10 mouse cellular contexts compared by ENCODE assay signal in genomic region chr7:114071851-114072616, GRCm38 (mm10). TPM values are rescaled to one million over a fixed set of nuclear protein-coding genes. Genes with fewer than 3 reads are reported as not detected.
A peak's percentile ranks its signal among the peaks of the same experiment; 100 is the strongest.
DNase-seq lines count a peak whose midpoint lies in the region; ATAC-seq and TF ChIP-seq lines count a peak whose summit lies in the region.
"Had no signal": no experiment of that assay in that cellular context is flagged by ENCODE, and none has a peak within 500 bp of the region (broad histone marks: within the 10 kb centered on the region; RNA-seq: fewer than 3 reads in every experiment).

No protein-coding gene starts in this region.

- peak; percentile 94 for DNase-seq in heart, adult 11 months
- DNase-seq in heart, postnatal 36 days = no peak
- peak; percentile 57 for DNase-seq in right cerebral cortex, adult 18-20 months
- no peak for DNase-seq in right cerebral cortex, postnatal 10 days (ENCODE audit: low spot score in 2 of 2)
- no peak for DNase-seq in urinary bladder, postnatal 25 days (ENCODE audit: low spot score)
- DNase-seq in cerebellum, postnatal 25 days = no peak
- no peak for DNase-seq in ovary, postnatal 14 days (ENCODE audit: low spot score)
- DNase-seq: gastrocnemius, postnatal 14 days had no signal

- ATAC-seq in intestine, postnatal 0 days = no peak

- no peak overlapping the region for H3K4me2 ChIP-seq in intestine, postnatal 0 days (replicated peaks; ENCODE audit: low read depth)

- H3K27ac ChIP-seq in intestine, postnatal 0 days (ENCODE audit: low read depth, low read length) = peak overlapping the region; percentile 46; the same call in 1 of the 2 replicates

- peaks cover 8% of the 10 kb centered on the region; the same call in 1 of the 2 replicates for H3K4me1 ChIP-seq in intestine, postnatal 0 days (replicated peaks; ENCODE audit: control insufficient read depth, insufficient read depth, low read length)

- WGBS in intestine, postnatal 0 days = 27% methylated on average over 13 of the region's 13 CpGs

- H3K9ac ChIP-seq in intestine, postnatal 0 days (ENCODE audit: low read depth, low read length) = no peak overlapping the region

- no peak for TF ChIP-seq CTCF in intestine, postnatal 0 days (IDR thresholded peaks at IDR 0.05; ENCODE audit: low read depth)

- intact Hi-C loops in heart, postnatal 36 days (cut with DNase I) = no loop called here

- no peak overlapping the region for H3K4me3 ChIP-seq in intestine, postnatal 0 days (ENCODE audit: low read depth, low read length)

- no peaks in the 10 kb centered on the region for H3K9me3 ChIP-seq in intestine, postnatal 0 days (ENCODE audit: control insufficient read depth)

- no peaks in the 10 kb centered on the region for H3K36me3 ChIP-seq in intestine, postnatal 0 days (ENCODE audit: control insufficient read depth, insufficient read depth)

- H3K27me3 ChIP-seq in intestine, postnatal 0 days (replicated peaks; ENCODE audit: control insufficient read depth, insufficient read depth, low read length) = no peaks in the 10 kb centered on the region

RNA-seq across cellular contexts. Expression of gene Rras2, which starts 45.5 kb away (rescaled TPM):
- total RNA-seq in heart, postnatal 36 days (2021) = 10 to 100 TPM; 48.5 to 51.6 TPM
- polyA plus RNA-seq in intestine, postnatal 0 days (2015; fragmentation: Nextera tagmentation; extraction: Ambion mirVana) = 24.3 and 24.5 TPM in 2 replicates
- total RNA-seq: MEL had no signal

Comparison
In these comparisons a context has a peak if more than half of its experiments do, and no peak if none do; other contexts are left out.
1. DNase-seq: peak in heart, adult 11 months (single experiment) and right cerebral cortex, adult 18-20 months (single experiment); none in heart, postnatal 36 days (0 of 2), right cerebral cortex, postnatal 10 days (0 of 2), urinary bladder, postnatal 25 days (single experiment), cerebellum, postnatal 25 days (0 of 2) and ovary, postnatal 14 days (single experiment).